Mouse (Mus musculus) embryo, embryonic 10 days (tissue): ENCODE data around the gene Ip6k2.

Source experiments
- DNase-seq: peaks from one replicate; pipeline ENCODE4 v3.0.0-alpha.2; 2015; ENCODE audit warnings: low spot score

Ip6k2 gene

GRCm38 (mm10) chr9:108820077-108820476 lies 36.5 kb downstream of the Ip6k2 start:
- DNase-seq: no peak

- peak; percentile 32 for DNase-seq
These were observed 40.6 kb downstream of the Ip6k2 start for GRCm38 (mm10) chr9:108824144-108824685.

- peak; percentile 84 for DNase-seq
These were observed 41.3 kb downstream of the Ip6k2 start for GRCm38 (mm10) chr9:108824755-108825413.

GRCm38 (mm10) chr9:108825820-108826699 lies 42.5 kb downstream of the Ip6k2 start, which contains the start of gene Celsr3:
Gene Celsr3, plus strand, starts transcription at chr9:108826320.
- DNase-seq: peak; percentile 97

GRCm38 (mm10) chr9:108826700-108827340 lies 43.2 kb downstream of the Ip6k2 start:
- DNase-seq: peak; percentile 64

- DNase-seq: no peak
These were observed 43.9 kb downstream of the Ip6k2 start for GRCm38 (mm10) chr9:108827454-108827853.

- DNase-seq: no peak
These were observed 44.3 kb downstream of the Ip6k2 start for GRCm38 (mm10) chr9:108827906-108828305.

- DNase-seq: no peak
These were observed 48.0 kb downstream of the Ip6k2 start for GRCm38 (mm10) chr9:108831637-108832036.

GRCm38 (mm10) chr9:108832390-108833108 lies 49.0 kb downstream of the Ip6k2 start:
- peak; percentile 98 for DNase-seq

GRCm38 (mm10) chr9:108842989-108843388 lies 59.4 kb downstream of the Ip6k2 start:
- peak; percentile 53 for DNase-seq

GRCm38 (mm10) chr9:108845390-108845789 lies 61.8 kb downstream of the Ip6k2 start:
- DNase-seq: peak; percentile 35

GRCm38 (mm10) chr9:108847374-108847773 lies 63.8 kb downstream of the Ip6k2 start:
- DNase-seq: no peak

- DNase-seq: no peak
These were observed 64.8 kb downstream of the Ip6k2 start for GRCm38 (mm10) chr9:108848419-108848818.

- no peak for DNase-seq
These were observed 69.4 kb downstream of the Ip6k2 start, which contains the start of gene Slc26a6 for GRCm38 (mm10) chr9:108852976-108853375. Gene Slc26a6, plus strand, starts transcription at chr9:108853283.

- peak; percentile 95 for DNase-seq
These were observed 70.1 kb downstream of the Ip6k2 start for GRCm38 (mm10) chr9:108853635-108854240.

- DNase-seq: peak; percentile 95
These were observed 70.7 kb downstream of the Ip6k2 start for GRCm38 (mm10) chr9:108854241-108854696.

- DNase-seq: no peak
These were observed 71.7 kb downstream of the Ip6k2 start for GRCm38 (mm10) chr9:108855335-108855734.
